Mouse (Mus musculus): ENCODE results near the gene Scube3. TPM values are rescaled to one million over a fixed set of nuclear protein-coding genes. Genes with fewer than 3 reads are reported as not detected.
"Not testable (repeated sequence)": the region's sequence is repeated elsewhere in the genome, so short reads cannot be mapped to it uniquely, and the experiment has no call there.

Gene Scube3
- total RNA-seq, 2 experiments from 2014 or later, result not detected

DNA sequence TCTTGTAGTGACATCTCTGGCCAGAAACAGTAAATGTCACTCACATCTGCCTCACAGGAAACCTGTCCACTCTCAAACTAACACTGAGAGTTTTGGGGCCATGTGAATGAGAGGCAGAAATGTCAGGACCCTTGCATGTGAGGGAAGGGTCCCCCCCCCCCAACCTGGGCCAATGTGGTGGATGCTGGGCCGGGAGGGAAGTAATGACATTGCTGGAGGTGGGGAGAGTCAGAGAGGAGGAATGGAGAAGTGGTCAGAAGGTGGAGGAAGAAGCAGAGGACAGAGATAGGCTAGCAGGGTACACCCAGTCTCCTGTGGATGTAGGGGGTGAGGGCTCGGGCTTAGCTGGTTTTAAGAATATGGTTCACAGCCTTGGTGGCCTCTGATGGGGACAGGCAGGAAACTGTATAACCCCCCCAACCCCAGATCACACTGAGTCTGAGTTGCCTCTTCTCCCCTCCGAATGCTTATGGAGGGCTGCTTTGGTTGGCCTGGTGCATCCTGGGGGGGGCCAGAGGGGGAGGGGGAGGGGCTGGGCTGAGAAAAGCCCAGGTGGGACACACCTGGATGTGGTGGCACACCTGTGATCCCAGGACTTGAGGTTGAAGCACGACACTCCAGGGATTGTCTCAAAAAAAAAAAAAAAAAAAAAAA is 67.6 kb downstream of the Scube3 start:
- ATAC-seq (replicated peaks; ENCODE audit: low FRiP score, low TSS enrichment, poor library complexity, severe bottlenecking), result no peak

DNA sequence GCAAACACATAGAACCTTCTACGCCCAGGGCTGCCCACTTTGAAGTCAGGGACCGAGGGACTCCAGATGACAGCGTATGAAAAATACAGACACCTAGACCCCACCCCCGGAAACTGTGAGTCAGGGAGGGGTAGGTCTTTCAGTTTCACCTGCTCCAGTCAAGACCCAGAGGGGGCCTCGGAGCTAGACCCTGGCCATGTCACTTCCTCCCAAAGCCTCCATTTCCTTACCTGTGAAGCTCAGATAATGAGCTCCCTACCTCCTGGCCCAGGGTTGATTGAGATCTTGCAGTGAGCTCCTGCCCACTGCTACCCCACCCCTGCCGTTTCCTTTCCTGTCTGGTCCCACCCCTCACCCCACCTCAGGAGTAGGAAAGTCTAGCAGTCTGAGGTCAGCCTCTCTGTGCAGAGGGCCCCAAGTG is 70.0 kb downstream of the Scube3 start:
- ATAC-seq (replicated peaks; ENCODE audit: low FRiP score, low TSS enrichment, poor library complexity, severe bottlenecking), result 0 out of 2 replicates have a peak, but pooled peaks have one; percentile 17

DNA sequence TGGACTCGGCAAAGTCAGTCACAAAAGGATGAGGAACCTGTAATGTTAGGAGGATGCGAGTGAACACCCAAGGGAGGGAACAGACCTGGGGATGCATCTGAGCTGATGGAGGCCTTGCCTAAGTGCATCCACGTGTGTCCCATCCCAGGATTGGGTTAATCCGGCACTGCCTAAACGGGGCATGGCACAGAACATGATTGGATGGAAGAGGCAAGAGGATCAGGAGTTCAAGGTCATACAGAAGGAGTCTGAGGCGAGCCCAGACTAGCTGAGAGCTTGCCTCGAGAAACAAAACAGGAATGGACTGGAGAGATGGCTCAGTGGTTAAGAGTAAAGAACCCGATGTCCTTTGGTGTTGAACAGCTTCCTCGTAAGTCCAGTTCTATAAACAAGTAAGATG is 70.5 kb downstream of the Scube3 start:
- no peak for ATAC-seq (replicated peaks; ENCODE audit: low FRiP score, low TSS enrichment, poor library complexity, severe bottlenecking)

DNA sequence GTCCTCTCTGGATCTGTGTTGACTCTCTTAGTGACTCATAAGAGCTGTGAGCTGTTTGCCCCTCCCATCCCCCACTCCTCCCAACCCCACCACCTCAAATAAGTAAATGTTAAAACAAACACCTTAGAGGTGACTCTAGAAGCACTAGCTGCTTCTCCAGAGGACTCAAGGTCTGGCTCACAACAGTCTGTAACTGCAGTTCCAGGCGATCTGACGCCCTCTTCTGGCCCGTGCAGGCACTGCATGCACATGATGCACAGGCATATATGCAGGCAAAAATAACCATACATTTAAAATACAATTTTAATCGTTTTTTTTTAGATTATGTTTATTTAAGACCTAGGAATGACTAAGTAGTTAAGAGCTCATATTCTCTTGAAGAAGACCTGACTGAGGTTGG is 71.3 kb downstream of the Scube3 start:
- no peak for ATAC-seq (replicated peaks; ENCODE audit: low FRiP score, low TSS enrichment, poor library complexity, severe bottlenecking)

DNA sequence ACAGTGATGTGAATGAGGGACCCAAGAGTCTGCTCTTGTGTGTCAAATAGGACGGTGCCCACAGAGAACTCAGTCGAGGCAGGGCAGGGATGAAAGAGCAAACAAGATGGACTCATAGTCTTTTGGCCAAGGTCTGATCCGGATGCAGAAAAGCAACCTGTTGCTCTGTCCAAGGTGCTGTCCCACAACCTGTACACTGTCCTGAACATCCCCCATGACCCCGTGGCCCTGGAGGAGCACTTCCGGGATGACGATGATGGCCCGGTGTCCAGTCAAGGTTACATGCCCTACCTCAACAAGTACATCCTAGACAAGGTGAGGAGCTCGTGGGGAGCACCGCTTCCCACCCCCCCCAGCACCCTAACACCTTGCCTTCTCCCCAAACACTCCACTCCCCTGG is 74.8 kb downstream of the Scube3 start:
- no peak for ATAC-seq (replicated peaks; ENCODE audit: low FRiP score, low TSS enrichment, poor library complexity, severe bottlenecking)

DNA sequence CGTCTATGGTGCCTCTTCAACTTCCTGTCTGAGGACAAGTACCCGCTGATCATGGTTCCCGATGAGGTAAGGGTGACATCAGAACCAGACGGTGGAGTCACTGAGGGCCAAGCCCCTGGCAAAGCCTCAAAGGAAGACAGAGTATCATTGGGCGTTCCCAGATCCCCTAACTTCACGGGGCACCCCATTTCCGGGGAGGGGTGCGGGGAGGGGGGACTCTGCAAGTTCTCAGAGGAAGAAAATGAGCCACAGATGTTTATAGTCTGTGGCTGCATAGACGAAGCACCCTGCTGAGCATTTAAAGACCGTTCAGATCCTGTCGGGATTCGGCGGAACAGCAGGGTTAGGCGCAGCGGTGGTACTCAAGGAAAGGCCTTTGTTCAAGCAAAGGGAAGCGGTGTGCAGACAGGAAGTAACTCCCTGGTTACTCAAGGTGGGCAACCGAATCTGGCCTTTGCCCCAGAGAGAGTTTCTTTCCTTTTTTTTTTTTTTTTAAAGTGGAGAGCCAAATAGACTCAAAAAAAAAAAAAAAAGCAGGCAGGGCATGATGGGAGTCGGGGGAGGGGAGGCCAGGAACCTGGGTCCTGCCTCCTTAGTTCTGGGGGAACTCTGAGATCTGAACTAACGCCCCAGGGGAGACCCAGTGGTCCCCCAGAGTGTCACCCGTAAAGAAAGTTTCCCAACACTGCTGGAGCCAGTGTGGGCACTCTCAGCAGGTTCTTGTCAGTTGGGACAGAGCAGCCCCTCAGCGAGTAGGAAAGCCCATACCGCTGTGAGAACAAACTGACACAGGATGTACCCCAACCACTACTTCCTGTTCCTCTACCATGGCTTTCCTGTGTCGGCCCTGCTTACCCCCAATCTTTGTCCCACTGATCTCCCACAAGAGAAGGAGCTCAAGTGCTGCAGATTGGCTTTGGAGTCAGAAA is 76.0 kb downstream of the Scube3 start:
- peak; percentile 58 for ATAC-seq (replicated peaks; ENCODE audit: low FRiP score, low TSS enrichment, poor library complexity, severe bottlenecking)

GRCm38 (mm10) chr17:28222463-28222862 is 80.5 kb downstream of the Scube3 start:
- ATAC-seq (replicated peaks; ENCODE audit: low FRiP score, low TSS enrichment, poor library complexity, severe bottlenecking), result not testable (repeated sequence)

DNA sequence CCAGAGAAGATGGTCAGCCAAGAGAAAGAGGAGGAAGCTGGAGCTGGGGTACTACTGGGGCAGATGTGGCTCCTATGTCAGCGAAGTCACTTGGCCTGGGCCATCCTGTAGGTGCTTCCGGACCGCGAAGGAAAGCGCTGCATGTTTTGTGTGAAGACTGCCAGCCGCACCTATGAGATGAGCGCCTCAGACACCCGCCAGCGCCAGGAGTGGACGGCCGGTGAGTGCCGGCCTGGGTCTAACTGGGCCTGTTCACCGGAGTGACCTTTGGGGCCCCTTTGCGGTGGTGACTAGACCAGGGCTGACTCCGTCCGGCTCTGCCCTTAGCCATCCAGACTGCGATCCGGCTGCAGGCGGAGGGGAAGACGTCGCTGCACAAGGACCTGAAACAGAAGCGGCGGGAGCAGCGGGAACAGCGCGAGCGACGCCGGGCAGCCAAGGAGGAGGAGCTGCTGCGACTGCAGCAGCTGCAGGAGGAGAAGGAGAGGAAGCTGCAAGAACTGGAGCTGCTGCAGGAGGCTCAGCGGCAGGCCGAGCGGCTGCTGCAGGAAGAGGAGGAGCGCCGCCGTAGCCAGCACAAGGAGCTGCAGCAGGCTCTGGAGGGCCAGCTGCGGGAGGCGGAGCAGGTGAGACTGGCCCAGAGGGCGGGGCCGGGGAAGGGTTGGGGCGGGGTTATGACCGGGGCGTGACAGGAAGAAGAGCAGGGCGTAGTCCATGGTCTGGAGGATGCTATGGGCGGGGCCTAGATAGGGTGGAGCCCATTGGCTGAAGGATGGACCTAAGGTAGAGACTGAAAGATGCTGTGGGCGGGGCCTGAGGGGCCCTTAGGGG is 81.8 kb downstream of the Scube3 start:
- ATAC-seq (replicated peaks; ENCODE audit: low FRiP score, low TSS enrichment, poor library complexity, severe bottlenecking), result peak; percentile 86

Other genes with a start within 250 kb of the Scube3 start
- 45.3 and 62.4 TPM in 2 replicates for gene Anks1, start 232.8 kb upstream of the Scube3 start, total RNA-seq (2014; fragmentation: Nextera tagmentation)
- gene Anks1, start 232.8 kb upstream of the Scube3 start, total RNA-seq (2017), result 21.0 and 21.1 TPM in 2 replicates
- 42.6 and 44.6 TPM in 2 replicates for gene Taf11, start 232.3 kb upstream of the Scube3 start, total RNA-seq (2014; fragmentation: Nextera tagmentation)
- 38.1 and 40.8 TPM in 2 replicates for gene Taf11, start 232.3 kb upstream of the Scube3 start, total RNA-seq (2017)
- 2.2 TPM in 1 of 2 replicates, not detected in the other for gene Tcp11, start 61.5 kb upstream of the Scube3 start, total RNA-seq (2014; fragmentation: Nextera tagmentation)
- 0.09 and 0.50 TPM in 2 replicates for gene Tcp11, start 61.5 kb upstream of the Scube3 start, total RNA-seq (2017)
- 17.5 and 27.0 TPM in 2 replicates for gene Zfp523, start 35.0 kb downstream of the Scube3 start, total RNA-seq (2014; fragmentation: Nextera tagmentation)
- 8.7 and 13.3 TPM in 2 replicates for gene Zfp523, start 35.0 kb downstream of the Scube3 start, total RNA-seq (2017)
- gene Def6, start 65.6 kb downstream of the Scube3 start, total RNA-seq (2014; fragmentation: Nextera tagmentation), result 24.5 and 35.1 TPM in 2 replicates
- 41.1 and 80.3 TPM in 2 replicates for gene Def6, start 65.6 kb downstream of the Scube3 start, total RNA-seq (2017)
- gene Ppard, start 90.6 kb downstream of the Scube3 start, total RNA-seq (2014; fragmentation: Nextera tagmentation), result 7.6 and 9.7 TPM in 2 replicates
- 1.7 and 2.0 TPM in 2 replicates for gene Ppard, start 90.6 kb downstream of the Scube3 start, total RNA-seq (2017)
- 47.6 and 82.8 TPM in 2 replicates for gene Fance, start 171.4 kb downstream of the Scube3 start, total RNA-seq (2014; fragmentation: Nextera tagmentation)
- gene Fance, start 171.4 kb downstream of the Scube3 start, total RNA-seq (2017), result 21.0 and 56.9 TPM in 2 replicates
- 3,438 and 3,746 TPM in 2 replicates for gene Rpl10a, start 186.3 kb downstream of the Scube3 start, total RNA-seq (2014; fragmentation: Nextera tagmentation)
- gene Rpl10a, start 186.3 kb downstream of the Scube3 start, total RNA-seq (2017), result 861 and 1,170 TPM in 2 replicates
- 0.20 and 0.37 TPM in 2 replicates for gene Tead3, start 208.7 kb downstream of the Scube3 start, total RNA-seq (2014; fragmentation: Nextera tagmentation)
- 0.30 TPM in 1 of 2 replicates, not detected in the other for gene Tead3, start 208.7 kb downstream of the Scube3 start, total RNA-seq (2017)
- gene Tulp1, start 223.1 kb downstream of the Scube3 start, total RNA-seq (2014; fragmentation: Nextera tagmentation), result not detected in 2 replicates
- 0.99 TPM in 1 of 2 replicates, not detected in the other for gene Tulp1, start 223.1 kb downstream of the Scube3 start, total RNA-seq (2017)

All from megakaryocyte-erythroid progenitor cell, adult 5-6 weeks (primary cell).